Mouse (Mus musculus): Measurements from ENCODE around the gene Ifitm2. TPM values are rescaled to one million over a fixed set of nuclear protein-coding genes. Genes with fewer than 3 reads are reported as not detected.
"Not testable (repeated sequence)": the region's sequence is repeated elsewhere in the genome, so short reads cannot be mapped to it uniquely, and the experiment has no call there.

Ifitm2 gene
- polyA plus RNA-seq, 1 experiment from 2014 or later = 383 TPM

DNA sequence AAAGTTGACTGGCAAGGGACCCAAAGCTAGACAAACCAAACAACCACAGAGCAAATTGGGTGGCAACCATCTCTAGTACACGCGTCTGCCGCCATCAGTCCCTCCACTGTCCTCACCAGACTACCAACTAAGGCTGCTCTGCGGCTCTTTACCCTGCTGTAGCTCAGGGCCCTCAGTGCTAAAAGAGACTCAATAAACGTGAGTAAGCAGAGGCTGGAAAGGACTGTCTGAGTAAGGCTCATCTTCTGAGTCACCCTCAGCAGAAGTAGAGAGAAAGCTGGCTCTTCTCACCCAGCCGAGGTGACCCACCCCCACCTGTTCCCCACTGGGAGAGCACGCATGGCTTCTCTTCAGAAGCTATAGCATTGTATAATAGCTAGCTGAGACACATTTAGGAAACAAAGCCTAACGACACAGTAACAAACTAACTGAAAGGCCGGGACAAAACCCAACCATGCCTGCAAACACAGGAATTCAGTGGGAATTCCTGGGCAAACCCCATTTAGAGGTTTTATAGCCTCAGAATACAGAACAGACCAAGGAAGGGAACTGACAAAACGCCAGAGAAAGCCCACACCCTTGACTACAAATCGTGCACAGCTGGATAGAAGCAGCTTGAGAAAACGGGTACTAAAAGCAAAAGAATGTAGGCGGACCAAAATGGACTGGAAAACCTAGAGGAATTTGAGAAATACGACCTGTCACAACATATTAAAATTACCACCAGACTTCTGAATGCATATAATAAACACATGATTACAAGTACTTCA, 17.8 kb upstream of the Ifitm2 start:
- Histone ChIP-seq H3K27me3 (ENCODE audit: control insufficient read depth, insufficient read depth, low read length) (no peaks in the 10 kb centered on the region), H3K4me3 (ENCODE audit: low read depth, low read length) (no peak overlapping the region), H3K9ac (ENCODE audit: low read length) (no peak overlapping the region), H3K4me2 (ENCODE audit: low read depth) (no peak overlapping the region), H3K27ac (ENCODE audit: low read depth, low read length) (0 out of 2 replicates have a peak overlapping the region, but pooled peaks have one; percentile 39), H3K4me1 (ENCODE audit: control insufficient read depth, insufficient read depth, low read length) (0 out of 2 replicates have a peak, but pooled peaks cover 2% of the 10 kb centered on the region), H3K36me3 (ENCODE audit: control insufficient read depth, insufficient read depth, low read length) (no peaks in the 10 kb centered on the region), H3K9me3 (ENCODE audit: control insufficient read depth, low read length) (no peaks in the 10 kb centered on the region)
- DNase-seq (ENCODE audit: low spot score) (no peak), ATAC-seq (ENCODE audit: insufficient read depth, low FRiP score, low TSS enrichment) (no peak)
- WGBS = 13% methylated on average over 14 of the region's 14 CpGs

DNA sequence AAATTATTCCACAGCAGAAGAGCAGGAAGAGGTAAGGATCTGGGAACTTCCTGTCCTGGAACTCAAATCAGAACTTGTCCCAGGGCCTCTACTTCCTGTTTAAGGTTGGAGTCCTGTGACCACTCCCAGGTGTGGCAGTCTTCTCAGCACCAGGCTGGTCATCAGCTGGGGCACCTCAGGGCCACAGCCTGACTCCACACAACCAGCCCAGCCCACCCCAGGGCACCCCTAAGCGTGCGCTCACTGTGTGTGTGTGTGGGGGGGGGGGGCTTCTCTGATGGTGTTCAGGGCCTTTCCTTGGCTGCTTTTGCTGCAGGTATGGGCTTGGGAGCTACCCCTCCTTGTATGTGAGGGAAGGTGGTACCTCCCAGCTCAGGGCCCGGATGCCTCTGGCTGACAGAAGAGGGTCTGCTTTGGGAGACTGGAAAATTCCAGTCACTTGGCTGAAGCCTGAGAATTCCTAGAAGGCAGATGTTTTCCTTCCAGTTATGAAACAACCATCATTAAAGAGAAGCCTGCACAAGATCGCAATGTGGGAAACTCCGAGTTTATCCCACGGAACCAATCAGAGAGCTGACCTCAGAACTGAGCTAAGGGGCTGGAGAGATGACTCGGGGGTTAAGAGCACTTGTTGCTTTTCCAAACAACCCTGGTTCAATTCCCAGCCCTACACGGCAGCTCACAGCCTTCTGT, 15.8 kb upstream of the Ifitm2 start:
- no peak overlapping the region for H3K4me2 ChIP-seq (ENCODE audit: low read depth)
- no peak overlapping the region for H3K27ac ChIP-seq (ENCODE audit: low read depth, low read length)
- no peak overlapping the region for H3K4me3 ChIP-seq (ENCODE audit: low read depth, low read length)
- 0 out of 2 replicates have a peak, but pooled peaks cover 5% of the 10 kb centered on the region for H3K4me1 ChIP-seq (ENCODE audit: control insufficient read depth, insufficient read depth, low read length)
- no peak for ATAC-seq (ENCODE audit: insufficient read depth, low FRiP score, low TSS enrichment)
- DNase-seq (ENCODE audit: low spot score) = no peak
- no peaks in the 10 kb centered on the region for H3K36me3 ChIP-seq (ENCODE audit: control insufficient read depth, insufficient read depth, low read length)
- WGBS = 84% methylated on average over 8 of the region's 8 CpGs
- no peaks in the 10 kb centered on the region for H3K9me3 ChIP-seq (ENCODE audit: control insufficient read depth, low read length)
- no peaks in the 10 kb centered on the region for H3K27me3 ChIP-seq (ENCODE audit: control insufficient read depth, insufficient read depth, low read length)
- no peak overlapping the region for H3K9ac ChIP-seq (ENCODE audit: low read length)

DNA sequence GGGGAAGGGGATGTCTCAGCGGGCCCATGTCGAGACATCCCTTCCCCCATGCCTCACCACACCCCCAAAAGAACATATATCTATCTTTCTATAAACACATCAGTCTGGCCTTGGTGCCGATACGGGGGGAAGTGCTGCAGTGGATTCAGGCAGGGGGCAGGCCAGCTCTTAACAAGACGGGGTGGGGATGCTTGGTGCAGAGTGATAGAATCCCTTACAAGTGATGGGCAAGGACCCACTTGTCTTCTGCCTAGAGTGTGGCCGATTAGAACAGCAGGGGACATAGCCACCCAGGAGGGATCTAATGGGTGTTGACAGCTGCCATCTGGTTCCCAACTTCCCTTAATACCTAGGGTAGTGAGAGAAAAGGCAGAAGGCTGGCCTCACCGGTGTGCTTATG, 15.1 kb upstream of the Ifitm2 start:
- Histone ChIP-seq H3K9ac (ENCODE audit: low read length) (no peak overlapping the region), H3K4me1 (ENCODE audit: control insufficient read depth, insufficient read depth, low read length) (0 out of 2 replicates have a peak, but pooled peaks cover 5% of the 10 kb centered on the region), H3K27ac (ENCODE audit: low read depth, low read length) (no peak overlapping the region), H3K36me3 (ENCODE audit: control insufficient read depth, insufficient read depth, low read length) (no peaks in the 10 kb centered on the region), H3K4me3 (ENCODE audit: low read depth, low read length) (no peak overlapping the region), H3K27me3 (ENCODE audit: control insufficient read depth, insufficient read depth, low read length) (no peaks in the 10 kb centered on the region), H3K4me2 (ENCODE audit: low read depth) (no peak overlapping the region), H3K9me3 (ENCODE audit: control insufficient read depth, low read length) (no peaks in the 10 kb centered on the region)
- ATAC-seq (ENCODE audit: insufficient read depth, low FRiP score, low TSS enrichment) (no peak), DNase-seq (ENCODE audit: low spot score) (no peak)
- WGBS = 43% methylated on average over 7 of the region's 7 CpGs

DNA sequence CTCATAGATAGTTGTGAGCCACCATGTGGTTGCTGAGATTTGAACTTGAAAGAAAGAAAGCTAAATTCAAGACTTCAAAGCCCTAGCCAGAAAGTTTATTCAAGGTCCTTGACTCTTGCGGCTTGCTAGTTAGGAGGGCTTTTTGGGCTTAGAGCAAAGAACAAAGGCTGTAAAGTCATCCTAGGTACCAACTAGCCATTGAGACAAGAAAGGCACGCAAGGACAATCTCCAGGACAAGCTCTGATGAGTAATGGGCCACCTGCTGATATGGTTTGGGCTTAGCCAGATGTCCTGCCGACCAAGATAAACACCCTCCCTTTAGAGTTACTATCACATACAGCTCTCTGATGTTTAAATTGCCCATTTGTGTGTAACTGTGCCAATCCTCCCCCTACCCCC, 12.9 kb upstream of the Ifitm2 start:
- not testable (repeated sequence) for H3K4me3 ChIP-seq (ENCODE audit: low read depth, low read length); H3K27me3 ChIP-seq (ENCODE audit: control insufficient read depth, insufficient read depth, low read length); H3K27ac ChIP-seq (ENCODE audit: low read depth, low read length); H3K9ac ChIP-seq (ENCODE audit: low read length); H3K9me3 ChIP-seq (ENCODE audit: control insufficient read depth, low read length); H3K4me2 ChIP-seq (ENCODE audit: low read depth); ATAC-seq (ENCODE audit: insufficient read depth, low FRiP score, low TSS enrichment); H3K4me1 ChIP-seq (ENCODE audit: control insufficient read depth, insufficient read depth, low read length); DNase-seq (ENCODE audit: low spot score); H3K36me3 ChIP-seq (ENCODE audit: control insufficient read depth, insufficient read depth, low read length)
- 4% methylated on average over 3 of the region's 3 CpGs for WGBS

DNA sequence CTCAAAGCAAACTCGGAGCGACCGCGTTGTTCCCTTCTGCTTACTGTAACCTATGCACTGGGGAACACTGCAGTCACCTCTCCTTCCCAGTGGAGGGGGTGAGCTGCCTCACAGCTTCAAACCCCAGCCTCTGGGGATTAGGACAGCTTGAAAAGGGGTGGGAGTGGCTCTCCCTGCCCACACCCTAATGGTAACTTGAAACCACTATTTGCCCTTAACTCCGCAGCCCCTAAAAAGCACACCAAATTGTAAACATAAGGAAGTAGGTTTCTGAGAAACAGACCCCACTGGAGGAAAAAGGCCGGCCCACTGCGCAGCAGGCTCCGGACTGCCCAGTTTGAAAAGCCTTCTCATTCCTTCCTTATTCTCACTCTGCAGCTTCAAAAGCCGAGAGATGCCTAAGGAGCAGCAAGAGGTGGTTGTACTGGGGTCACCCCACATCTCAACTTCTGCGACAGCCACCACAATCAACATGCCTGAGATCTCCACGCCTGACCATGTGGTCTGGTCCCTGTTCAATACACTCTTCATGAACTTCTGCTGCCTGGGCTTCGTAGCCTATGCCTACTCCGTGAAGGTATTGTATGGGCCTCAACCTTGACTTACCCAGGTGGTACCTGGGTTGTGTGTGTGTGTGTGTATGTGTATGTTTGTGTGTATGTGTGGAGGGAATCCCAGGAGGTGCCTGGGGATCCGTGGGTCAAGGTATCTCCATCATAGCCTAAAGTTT, 12.2 kb upstream of the Ifitm2 start:
- DNase-seq (ENCODE audit: low spot score) = no peak
- Histone ChIP-seq H3K36me3 (ENCODE audit: control insufficient read depth, insufficient read depth, low read length) (no peaks in the 10 kb centered on the region), H3K27me3 (ENCODE audit: control insufficient read depth, insufficient read depth, low read length) (no peaks in the 10 kb centered on the region), H3K27ac (ENCODE audit: low read depth, low read length) (no peak overlapping the region), H3K4me3 (ENCODE audit: low read depth, low read length) (no peak overlapping the region), H3K4me2 (ENCODE audit: low read depth) (no peak overlapping the region), H3K9me3 (ENCODE audit: control insufficient read depth, low read length) (no peaks in the 10 kb centered on the region), H3K9ac (ENCODE audit: low read length) (no peak overlapping the region), H3K4me1 (ENCODE audit: control insufficient read depth, insufficient read depth, low read length) (0 out of 2 replicates have a peak, but pooled peaks cover 2% of the 10 kb centered on the region)
- ATAC-seq (ENCODE audit: insufficient read depth, low FRiP score, low TSS enrichment) = no peak
- WGBS = 5% methylated on average over 14 of the region's 14 CpGs

DNA sequence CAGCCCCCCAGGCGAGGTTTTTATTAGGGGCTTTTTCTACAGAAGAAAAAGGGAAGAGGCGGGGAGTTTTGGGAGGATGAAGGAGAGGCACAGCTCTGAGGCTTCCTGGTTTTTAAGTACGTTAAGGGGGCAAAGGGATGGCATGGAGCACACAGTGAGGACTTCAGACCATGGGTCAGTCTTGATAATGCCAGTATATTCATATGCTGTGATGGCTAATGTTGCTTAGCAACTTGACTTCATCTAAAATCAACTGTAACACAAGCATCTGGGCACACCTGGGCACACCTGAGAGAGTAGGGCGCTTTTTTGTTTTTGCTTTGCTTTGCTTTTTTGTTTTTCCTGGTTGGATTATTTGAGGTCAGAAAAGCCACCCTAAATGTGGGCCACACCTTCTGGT, 11.1 kb upstream of the Ifitm2 start, which contains the start of gene Ifitm1:
Gene Ifitm1, plus strand, starts transcription at position 301 of the 400 bp plus-strand sequence.
- H3K4me1 ChIP-seq (ENCODE audit: control insufficient read depth, insufficient read depth, low read length) = 0 out of 2 replicates have a peak, but pooled peaks cover 2% of the 10 kb centered on the region
- H3K27ac ChIP-seq (ENCODE audit: low read depth, low read length) = no peak within 1 kb of the TSS
- DNase-seq (ENCODE audit: low spot score) (no peak), ATAC-seq (ENCODE audit: insufficient read depth, low FRiP score, low TSS enrichment) (no peak)
- 84% methylated on average over 4 of the region's 4 CpGs for WGBS
- H3K9ac ChIP-seq (ENCODE audit: low read length) = no peak within 1 kb of the TSS
- H3K4me2 ChIP-seq (ENCODE audit: low read depth) = no peak within 1 kb of the TSS
- no peaks in the 10 kb centered on the region for H3K36me3 ChIP-seq (ENCODE audit: control insufficient read depth, insufficient read depth, low read length)
- H3K9me3 ChIP-seq (ENCODE audit: control insufficient read depth, low read length) = no peaks in the 10 kb centered on the region
- no peaks in the 10 kb centered on the region for H3K27me3 ChIP-seq (ENCODE audit: control insufficient read depth, insufficient read depth, low read length)
- H3K4me3 ChIP-seq (ENCODE audit: low read depth, low read length) = no peak within 1 kb of the TSS

DNA sequence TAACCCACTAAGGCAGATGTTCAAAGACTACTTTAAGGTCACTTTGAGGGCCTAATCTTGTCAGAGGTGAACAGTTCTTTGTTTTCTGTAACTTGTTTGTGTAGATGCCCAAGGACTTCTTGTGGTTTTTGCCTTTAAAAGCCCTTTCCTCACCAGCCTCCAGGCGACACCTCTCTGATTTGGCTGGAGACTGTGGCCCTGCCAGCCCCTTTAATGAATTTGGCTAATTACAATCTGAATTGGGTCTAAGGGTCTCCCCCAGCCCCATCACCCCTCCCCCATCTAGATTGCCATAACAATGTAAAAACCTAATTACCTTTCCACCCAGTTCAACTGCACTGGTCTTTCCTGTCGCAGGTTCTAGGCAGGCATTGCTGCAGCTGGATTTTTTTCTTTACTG, 6.9 kb upstream of the Ifitm2 start:
- no peak for ATAC-seq (ENCODE audit: insufficient read depth, low FRiP score, low TSS enrichment)
- no peak overlapping the region for H3K4me2 ChIP-seq (ENCODE audit: low read depth)
- peaks cover 5% of the 10 kb centered on the region; the same call in 1 of the 2 replicates for H3K4me1 ChIP-seq (ENCODE audit: control insufficient read depth, insufficient read depth, low read length)
- no peaks in the 10 kb centered on the region for H3K36me3 ChIP-seq (ENCODE audit: control insufficient read depth, insufficient read depth, low read length)
- 36% methylated on average over 2 of the region's 2 CpGs for WGBS
- no peak overlapping the region for H3K9ac ChIP-seq (ENCODE audit: low read length)
- DNase-seq (ENCODE audit: low spot score) = no peak
- H3K27ac ChIP-seq (ENCODE audit: low read depth, low read length) = no peak overlapping the region
- H3K9me3 ChIP-seq (ENCODE audit: control insufficient read depth, low read length) = no peaks in the 10 kb centered on the region
- no peaks in the 10 kb centered on the region for H3K27me3 ChIP-seq (ENCODE audit: control insufficient read depth, insufficient read depth, low read length)
- no peak overlapping the region for H3K4me3 ChIP-seq (ENCODE audit: low read depth, low read length)

DNA sequence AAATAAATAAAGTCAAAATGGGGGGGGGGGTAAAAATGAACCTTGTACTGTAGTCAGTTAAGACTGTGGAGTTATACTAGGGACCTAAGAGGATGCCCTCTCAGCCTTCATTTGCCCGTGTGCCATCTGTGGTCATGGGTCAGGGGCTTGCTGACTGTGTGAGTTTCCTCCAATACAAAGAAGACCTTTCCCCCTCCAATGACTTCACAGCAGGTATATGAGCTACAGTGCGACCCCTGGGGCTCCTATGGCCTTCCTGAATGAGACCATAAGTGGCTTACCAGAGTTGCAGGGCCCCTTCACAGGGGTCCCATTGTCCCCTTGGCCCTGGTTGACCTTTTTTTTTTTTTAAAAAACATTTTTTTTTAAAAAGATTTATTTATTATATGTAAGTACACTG, 5.6 kb upstream of the Ifitm2 start:
- H3K27ac ChIP-seq (ENCODE audit: low read depth, low read length) = no peak overlapping the region
- ATAC-seq (ENCODE audit: insufficient read depth, low FRiP score, low TSS enrichment) (no peak), DNase-seq (ENCODE audit: low spot score) (no peak)
- peaks cover 5% of the 10 kb centered on the region; the same call in 1 of the 2 replicates for H3K4me1 ChIP-seq (ENCODE audit: control insufficient read depth, insufficient read depth, low read length)
- no peak overlapping the region for H3K4me2 ChIP-seq (ENCODE audit: low read depth)
- no peak overlapping the region for H3K4me3 ChIP-seq (ENCODE audit: low read depth, low read length)
- WGBS = 29% methylated on average over 2 of the region's 2 CpGs
- H3K36me3 ChIP-seq (ENCODE audit: control insufficient read depth, insufficient read depth, low read length) = no peaks in the 10 kb centered on the region
- no peaks in the 10 kb centered on the region for H3K9me3 ChIP-seq (ENCODE audit: control insufficient read depth, low read length)
- no peak overlapping the region for H3K9ac ChIP-seq (ENCODE audit: low read length)
- H3K27me3 ChIP-seq (ENCODE audit: control insufficient read depth, insufficient read depth, low read length) = no peaks in the 10 kb centered on the region

All from neural tube, embryonic 11.5 days (tissue).